Mouse (Mus musculus) midbrain, embryonic 16.5 days (tissue): ENCODE data around the gene Itprip. TPM values are rescaled to one million over a fixed set of nuclear protein-coding genes. Genes with fewer than 3 reads are reported as not detected.

Source experiments
- ATAC-seq: fragments of 200-750 bp; cut with Nextera tagmentation; 2 replicates; pipeline ENCODE4 v1.8.0; 2017; ENCODE audit warnings: moderate TSS enrichment
- H3K27ac ChIP-seq: fragments of 300-500 bp; sonication (generic); 2 replicates; pipeline ENCODE4 v1.5.1; 2014; ENCODE audit warnings: mild to moderate bottlenecking, low read length, mixed read lengths
- H3K27me3 ChIP-seq: fragments of 300-500 bp; sonication (generic); 2 replicates; pipeline ENCODE4 v1.6.1; 2014; ENCODE audit warnings: low read depth, low read length, mixed read lengths; ENCODE audit not compliant: control insufficient read depth, insufficient read depth
- H3K36me3 ChIP-seq: fragments of 300-500 bp; sonication (generic); 2 replicates; pipeline ENCODE4 v1.6.1; 2014; ENCODE audit warnings: mild to moderate bottlenecking, low read length, moderate library complexity, mixed read lengths; ENCODE audit not compliant: control insufficient read depth, insufficient read depth
- H3K4me1 ChIP-seq: fragments of 300-500 bp; sonication (generic); 2 replicates; pipeline ENCODE4 v1.6.1; 2014; ENCODE audit warnings: mild to moderate bottlenecking, low read length, mixed read lengths; ENCODE audit not compliant: control insufficient read depth, insufficient read depth
- H3K4me2 ChIP-seq: fragments of 300-500 bp; sonication (generic); 2 replicates; pipeline ENCODE4 v1.6.1; 2014; ENCODE audit warnings: mild to moderate bottlenecking, low read length, mixed read lengths
- H3K4me3 ChIP-seq: fragments of 300-500 bp; sonication (generic); 2 replicates; pipeline ENCODE4 v1.5.1; 2014; ENCODE audit warnings: low read depth, mild to moderate bottlenecking, low read length, moderate library complexity, mixed read lengths
- H3K9ac ChIP-seq: fragments of 300-500 bp; sonication (generic); 2 replicates; pipeline ENCODE4 v1.6.1; 2014; ENCODE audit warnings: low read depth, low read length, mixed read lengths
- H3K9me3 ChIP-seq: fragments of 300-500 bp; sonication (generic); replicated peaks from 2 replicates; pipeline ENCODE4 v1.6.1; 2014; ENCODE audit warnings: mild to moderate bottlenecking, low read length, mixed read lengths; ENCODE audit not compliant: control insufficient read depth, poor library complexity, severe bottlenecking
- WGBS: fragments of 180-500 bp; shearing (Covaris S2); extraction: QIAGEN DNeasy Blood & Tissue Kit; methylation state at CpG from one replicate; pipeline ENCODE4 v1.1.7; 2014; 5-methylcytosine and 5-hydroxymethylcytosine counted together
- polyA plus RNA-seq: library from polyadenylated mRNA; unstranded; fragments of >200 nt; fragmentation: Nextera tagmentation; extraction: Ambion mirVana; gene quantifications from 2 replicates; pipeline ENCODE4 v1.2.1, GENCODE M21; 2015

The Itprip gene
- polyA plus RNA-seq, 1 experiment from 2014 or later = 3.5 TPM

DNA sequence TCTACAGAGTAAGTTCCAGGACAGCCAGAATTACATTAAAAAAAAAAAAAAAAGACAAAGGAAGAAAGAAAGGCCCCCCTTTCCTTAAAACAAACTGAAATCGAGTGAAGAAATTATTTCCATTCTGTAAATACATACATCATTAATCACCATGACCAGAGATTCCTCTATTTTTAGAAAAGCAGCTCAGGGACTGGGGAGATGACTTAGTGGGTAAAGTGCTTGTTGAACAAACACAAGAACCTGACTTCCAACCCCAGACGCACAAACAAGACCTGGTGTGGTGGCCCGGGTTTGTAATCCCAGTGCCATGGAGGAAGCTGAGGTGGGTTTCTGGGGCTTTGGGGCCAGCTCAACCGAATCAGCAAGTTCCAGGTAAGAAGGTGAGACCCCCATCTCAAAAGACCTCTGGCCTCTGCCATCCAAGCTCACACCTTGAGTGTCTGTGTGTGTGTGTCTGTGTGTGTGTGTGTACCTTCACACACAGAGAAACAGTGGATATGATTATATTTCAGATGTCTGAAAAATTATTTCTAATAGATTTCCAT lies 51.4 kb downstream of the Itprip start:
- Histone ChIP-seq H3K9me3 (no peaks in the 10 kb centered on the region), H3K4me1 (peaks cover 9% of the 10 kb centered on the region), H3K4me2 (no peak overlapping the region), H3K9ac (no peak overlapping the region), H3K36me3 (peaks cover under 1% of the 10 kb centered on the region; the same call in 1 of the 2 replicates), H3K27me3 (no peaks in the 10 kb centered on the region; the same call in 1 of the 2 replicates), H3K4me3 (no peak overlapping the region), H3K27ac (no peak overlapping the region)
- ATAC-seq = no peak
- WGBS = 68% methylated on average over 4 of the region's 4 CpGs

DNA sequence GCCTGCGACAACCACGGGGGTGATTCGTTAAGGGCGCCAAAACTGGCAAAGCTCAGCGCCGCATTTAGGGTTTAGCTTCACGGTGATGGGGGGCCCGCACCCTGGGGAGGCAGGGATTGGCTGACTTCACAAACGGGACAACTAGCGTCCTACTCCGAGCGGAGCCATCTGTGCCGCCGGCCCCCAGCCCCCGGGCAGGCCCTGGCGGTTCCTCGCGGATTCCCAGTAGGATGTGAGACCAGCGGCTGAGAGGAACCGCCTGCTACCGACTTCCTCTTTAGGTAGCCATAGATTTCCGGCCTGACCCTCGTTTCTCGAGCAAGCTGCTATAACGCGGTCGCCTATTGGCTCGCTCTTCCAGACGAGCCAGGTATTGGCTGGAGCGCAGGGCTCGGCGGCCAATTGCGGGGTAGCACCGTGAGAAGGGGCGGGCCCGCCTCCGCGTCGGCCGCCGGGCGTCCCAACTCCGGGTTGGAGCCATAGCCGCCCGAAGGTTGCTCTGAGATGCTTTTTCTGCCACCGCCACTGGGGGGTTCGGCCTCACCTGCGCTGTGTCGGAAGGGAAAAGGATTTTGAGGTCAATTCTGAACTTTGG lies 53.6 kb downstream of the Itprip start, which contains the start of gene Gsto2:
Gsto2 (plus strand) TSS at position 182 of the 595 bp plus-strand sequence.
- WGBS = under 1% methylated on average over 48 of the region's 49 CpGs
- Histone ChIP-seq H3K27me3 (no peaks in the 10 kb centered on the region), H3K9me3 (no peaks in the 10 kb centered on the region), H3K4me3 (peak within 1 kb of the TSS; percentile 77), H3K4me2 (peak within 1 kb of the TSS; percentile 80), H3K36me3 (peaks cover 7% of the 10 kb centered on the region; the same call in 1 of the 2 replicates), H3K9ac (peak within 1 kb of the TSS; percentile 94), H3K27ac (peak within 1 kb of the TSS; percentile 94), H3K4me1 (peaks cover 9% of the 10 kb centered on the region)
- peak; percentile 100 for ATAC-seq

DNA sequence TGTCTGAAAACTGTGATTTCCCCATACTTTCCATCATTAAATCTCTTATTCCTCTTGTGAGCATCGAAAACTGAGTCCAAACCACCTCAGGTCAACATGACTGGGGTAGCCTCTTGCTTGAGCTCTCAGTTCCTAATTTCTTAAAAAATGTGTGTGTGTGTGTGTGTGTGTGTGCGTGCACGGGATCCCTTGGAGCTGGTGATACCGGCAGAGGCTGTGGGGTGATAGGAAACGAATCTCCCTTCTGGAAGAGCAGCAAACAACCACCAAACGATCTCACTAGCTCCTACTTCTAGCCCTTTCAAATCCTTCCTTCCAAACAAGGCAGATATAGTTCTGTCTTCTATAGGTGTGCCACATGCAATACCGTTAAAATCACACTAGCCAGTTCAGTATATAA lies 54.4 kb downstream of the Itprip start:
- Histone ChIP-seq H3K27me3 (no peaks in the 10 kb centered on the region), H3K36me3 (peaks cover 7% of the 10 kb centered on the region; the same call in 1 of the 2 replicates), H3K4me3 (peak overlapping the region; percentile 77), H3K4me1 (peaks cover 9% of the 10 kb centered on the region), H3K9me3 (no peaks in the 10 kb centered on the region), H3K27ac (peak overlapping the region; percentile 94), H3K9ac (peak overlapping the region; percentile 94; the same call in 1 of the 2 replicates), H3K4me2 (peak overlapping the region; percentile 80)
- 84% methylated on average over 7 of the region's 7 CpGs for WGBS
- no peak for ATAC-seq

DNA sequence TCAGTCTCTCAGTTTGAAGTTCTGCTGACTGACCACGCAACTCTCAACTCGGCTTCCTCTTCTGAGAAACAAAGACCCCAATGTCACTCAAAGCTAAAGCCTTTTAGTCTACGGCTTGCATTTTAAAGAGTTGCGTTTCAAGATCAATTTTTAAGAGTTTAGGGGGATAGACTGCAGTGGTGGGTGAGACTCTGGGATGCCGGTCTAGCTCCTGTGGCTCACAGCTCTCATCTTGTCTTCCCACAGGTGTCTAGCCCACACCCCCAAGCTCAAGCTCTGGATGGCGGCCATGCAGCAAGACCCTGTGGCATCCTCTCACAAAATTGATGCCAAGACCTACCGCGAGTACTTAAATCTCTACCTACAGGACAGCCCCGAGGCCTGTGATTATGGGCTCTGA lies 55.0 kb downstream of the Itprip start:
- H3K27ac ChIP-seq = no peak overlapping the region
- H3K9ac ChIP-seq = no peak overlapping the region
- no peak overlapping the region for H3K4me2 ChIP-seq
- ATAC-seq = no peak
- 95% methylated on average over 9 of the region's 9 CpGs for WGBS
- no peaks in the 10 kb centered on the region for H3K27me3 ChIP-seq
- H3K4me3 ChIP-seq = no peak overlapping the region
- no peaks in the 10 kb centered on the region for H3K9me3 ChIP-seq
- H3K4me1 ChIP-seq = peaks cover 9% of the 10 kb centered on the region
- H3K36me3 ChIP-seq = peaks cover 7% of the 10 kb centered on the region; the same call in 1 of the 2 replicates

DNA sequence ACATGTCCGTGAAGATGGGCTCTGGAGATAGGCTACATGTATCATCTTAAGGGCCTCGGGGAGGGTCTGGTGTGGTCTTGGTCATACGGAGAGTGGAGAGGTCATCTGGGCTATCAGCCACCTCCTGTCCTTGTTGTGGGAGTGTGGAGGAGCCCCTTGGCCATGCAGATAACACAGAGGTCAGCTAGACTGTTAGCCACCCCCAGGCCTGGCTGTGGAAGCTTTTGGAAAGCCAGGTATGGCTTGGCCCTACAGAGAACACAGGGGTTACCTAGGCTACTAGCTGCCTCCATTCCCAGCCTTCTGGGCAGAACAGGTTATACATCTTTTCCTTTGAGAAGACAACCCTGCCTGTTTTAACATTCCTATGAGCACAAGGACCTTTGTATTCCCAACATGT lies 56.5 kb downstream of the Itprip start:
- Histone ChIP-seq H3K9ac (no peak overlapping the region), H3K9me3 (no peaks in the 10 kb centered on the region), H3K27me3 (no peaks in the 10 kb centered on the region), H3K4me2 (no peak overlapping the region), H3K4me1 (peaks cover 9% of the 10 kb centered on the region), H3K36me3 (peaks cover 7% of the 10 kb centered on the region; the same call in 1 of the 2 replicates), H3K4me3 (no peak overlapping the region), H3K27ac (no peak overlapping the region)
- no peak for ATAC-seq
- 86% methylated on average over 3 of the region's 3 CpGs for WGBS

DNA sequence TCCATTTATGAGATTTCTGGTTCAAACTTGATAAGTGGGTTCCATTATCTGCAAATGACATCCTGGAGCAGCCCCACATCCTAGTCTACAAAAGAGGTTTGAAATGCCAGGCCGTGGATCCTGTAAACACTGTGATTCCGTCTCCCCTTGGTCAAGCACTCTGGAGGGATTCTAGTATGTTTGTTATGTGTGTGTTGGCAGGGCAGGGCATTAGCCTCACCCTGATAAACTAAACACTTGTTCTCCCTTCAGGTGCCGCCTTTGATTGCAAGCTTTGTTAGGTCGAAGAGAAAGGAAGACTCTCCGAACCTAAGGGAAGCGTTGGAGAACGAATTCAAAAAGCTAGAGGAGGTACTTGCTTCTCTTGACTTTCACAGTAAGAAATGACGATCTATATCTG lies 59.9 kb downstream of the Itprip start:
- Histone ChIP-seq H3K9me3 (no peaks in the 10 kb centered on the region), H3K4me3 (no peak overlapping the region), H3K27ac (no peak overlapping the region), H3K36me3 (peaks cover 7% of the 10 kb centered on the region; the same call in 1 of the 2 replicates), H3K9ac (no peak overlapping the region), H3K27me3 (no peaks in the 10 kb centered on the region), H3K4me2 (no peak overlapping the region), H3K4me1 (peaks cover 4% of the 10 kb centered on the region; the same call in 1 of the 2 replicates)
- ATAC-seq = no peak
- 93% methylated on average over 8 of the region's 8 CpGs for WGBS

DNA sequence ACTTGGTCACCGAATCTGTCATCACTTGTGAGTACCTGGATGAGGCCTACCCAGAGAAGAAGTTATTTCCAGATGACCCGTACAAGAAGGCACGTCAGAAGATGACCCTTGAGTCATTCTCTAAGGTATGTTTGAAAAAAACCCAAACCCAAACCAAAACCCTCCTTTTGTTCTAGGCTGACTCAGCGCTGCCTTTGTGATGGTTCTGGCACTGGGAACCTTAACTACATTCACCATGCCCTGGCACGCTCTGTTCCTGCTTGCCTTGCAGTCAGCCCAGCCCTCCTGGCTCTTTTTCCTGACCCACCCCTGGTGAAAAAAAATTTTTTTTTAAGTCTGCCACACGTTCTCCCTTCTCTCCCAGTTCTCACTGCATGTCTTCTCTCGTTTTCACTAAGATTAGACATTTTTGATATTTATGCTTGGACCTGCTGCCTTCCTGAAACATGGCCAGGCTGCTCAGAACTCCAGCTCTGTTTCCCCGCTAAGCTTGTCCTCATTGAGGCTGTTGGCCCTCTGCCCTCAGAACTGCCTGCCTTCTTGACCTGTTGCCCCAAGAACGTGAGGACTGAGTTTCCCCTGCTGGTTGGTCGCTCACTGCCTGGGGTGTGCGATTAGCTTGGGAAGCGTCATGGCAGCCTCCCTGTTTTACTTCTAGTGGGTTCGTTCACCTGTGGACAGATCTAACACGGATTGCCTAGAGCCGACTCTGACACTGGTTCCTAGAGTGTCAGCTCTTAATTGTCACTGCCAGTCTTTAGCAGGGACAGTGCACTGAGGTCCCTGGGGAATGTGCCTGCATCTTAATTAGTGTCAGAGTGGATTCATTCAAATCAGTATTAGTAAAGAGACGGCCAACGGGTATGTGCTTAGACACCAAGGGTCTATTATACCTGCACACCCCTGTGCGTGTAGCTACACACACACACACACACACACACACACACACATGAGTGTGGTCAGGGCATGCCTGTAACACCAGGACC lies 60.8 kb downstream of the Itprip start:
- H3K9me3 ChIP-seq = no peaks in the 10 kb centered on the region

DNA sequence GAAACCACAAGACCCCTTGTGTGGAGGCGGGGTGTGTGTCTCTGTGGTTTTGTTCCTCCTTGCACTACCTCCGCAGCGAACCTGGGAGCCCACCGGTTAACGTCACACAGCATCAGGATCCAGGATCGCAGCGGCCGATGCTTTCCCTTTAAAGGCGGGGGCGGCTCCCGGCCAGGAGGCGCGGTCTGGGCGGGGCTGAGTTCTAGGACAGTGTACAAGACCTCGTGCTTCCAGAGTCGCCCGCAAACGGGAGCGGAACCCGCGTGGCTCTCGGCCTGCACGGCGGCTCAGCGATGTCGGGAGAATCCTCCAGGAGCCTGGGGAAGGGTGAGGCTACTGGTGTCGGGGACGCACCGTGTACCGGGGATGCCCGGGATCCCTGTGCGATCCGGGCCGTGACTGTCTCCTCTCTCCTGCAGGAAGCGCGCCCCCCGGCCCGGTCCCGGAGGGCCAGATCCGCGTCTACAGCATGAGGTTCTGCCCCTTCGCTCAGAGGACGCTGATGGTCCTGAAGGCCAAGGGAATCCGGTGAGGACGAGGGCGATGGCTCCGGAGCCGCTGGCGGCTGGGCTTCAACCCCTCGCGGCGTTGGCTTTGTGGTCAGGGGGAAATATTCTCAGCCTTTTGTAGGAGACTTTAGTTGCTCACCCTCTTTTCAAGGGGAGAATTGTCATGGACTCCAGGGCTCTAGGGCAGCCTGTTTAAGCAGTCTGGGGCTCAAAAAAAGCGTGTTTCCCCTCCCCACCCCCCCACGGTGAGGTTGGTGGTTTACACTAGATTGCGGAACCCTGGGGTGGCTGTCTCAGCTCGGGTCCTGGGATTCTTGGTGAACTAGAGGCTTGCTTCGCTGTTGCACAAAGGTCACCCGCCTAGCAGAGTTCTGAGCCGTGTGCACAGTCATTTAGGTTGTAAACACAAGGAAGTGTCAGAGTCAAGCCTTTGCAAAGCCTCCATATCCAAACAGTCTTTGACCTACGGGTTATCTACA lies 64.0 kb downstream of the Itprip start, which contains the start of gene Gsto1:
Gsto1 (plus strand) TSS at position 175 of the 988 bp plus-strand sequence.
- ATAC-seq = peak; percentile 97
- under 1% methylated on average over 59 of the region's 60 CpGs for WGBS
- H3K4me1 ChIP-seq = peaks cover 10% of the 10 kb centered on the region
- no peaks in the 10 kb centered on the region for H3K9me3 ChIP-seq
- peak within 1 kb of the TSS; percentile 95 for H3K4me2 ChIP-seq
- peak within 1 kb of the TSS; percentile 87 for H3K9ac ChIP-seq
- H3K27me3 ChIP-seq = no peaks in the 10 kb centered on the region
- no peaks in the 10 kb centered on the region; the same call in 1 of the 2 replicates for H3K36me3 ChIP-seq
- H3K4me3 ChIP-seq = peak within 1 kb of the TSS; percentile 79
- H3K27ac ChIP-seq = peak within 1 kb of the TSS; percentile 63

More for the DNA sequence above, 60.8 kb downstream of the Itprip start:
- Histone ChIP-seq H3K9ac (no peak overlapping the region), H3K4me3 (no peak overlapping the region), H3K27ac (no peak overlapping the region), H3K27me3 (no peaks in the 10 kb centered on the region), H3K36me3 (peaks cover 7% of the 10 kb centered on the region; the same call in 1 of the 2 replicates), H3K4me1 (peaks cover 10% of the 10 kb centered on the region), H3K4me2 (no peak overlapping the region)
- ATAC-seq = no peak
- WGBS = 72% methylated on average over 18 of the region's 18 CpGs
